In genomic region chr11:54028044-54028951, GRCm38 (mm10) we compare ENCODE assay signal across 8 mouse cellular contexts. TPM values are rescaled to one million over a fixed set of nuclear protein-coding genes. Genes with fewer than 3 reads are reported as not detected.
DNase-seq lines count a peak whose midpoint lies in the region; ATAC-seq lines count a peak whose summit lies in the region.

Slc22a4 (minus strand) TSS chr11:54028090.

- peak; percentile 84 for ATAC-seq in hindbrain, embryonic 13.5 days (ENCODE audit: low FRiP score)

- 2% methylated on average over 61 of the region's 61 CpGs for WGBS in hindbrain, embryonic 13.5 days

- peak; percentile 69 for DNase-seq in ZHBTc4 (ENCODE audit: low read depth, low spot score)
- DNase-seq in cerebellum, postnatal 36 days: peak; percentile 84 to 88
- peak; percentile 74 to 76 for DNase-seq in frontal cortex, postnatal 36 days (ENCODE audit: low spot score in 2 of 2)
- peak; percentile 38 for DNase-seq in left cerebral cortex, adult 11 months (ENCODE audit: low spot score)
- DNase-seq in lung, postnatal 36 days: peak; percentile 89
- DNase-seq in retina, adult 2 months (ENCODE audit: low read depth, low spot score): peak; percentile 6
- DNase-seq in urinary bladder, adult 18-20 months (ENCODE audit: low spot score in 2 of 2): peak; percentile 76 to 78

- H3K9ac ChIP-seq in hindbrain, embryonic 13.5 days: peak within 1 kb of the TSS; percentile 78

- no peaks in the 10 kb centered on the region for H3K9me3 ChIP-seq in hindbrain, embryonic 13.5 days

- peak within 1 kb of the TSS; percentile 96 for H3K4me2 ChIP-seq in hindbrain, embryonic 13.5 days

- H3K4me1 ChIP-seq in hindbrain, embryonic 13.5 days (replicated peaks): peaks cover 19% of the 10 kb centered on the region

- H3K27me3 ChIP-seq in hindbrain, embryonic 13.5 days: peaks cover 50% of the 10 kb centered on the region

- peak within 1 kb of the TSS; percentile 51 for H3K4me3 ChIP-seq in hindbrain, embryonic 13.5 days

- H3K36me3 ChIP-seq in hindbrain, embryonic 13.5 days: no peaks in the 10 kb centered on the region

- peak within 1 kb of the TSS; percentile 19 for H3K27ac ChIP-seq in hindbrain, embryonic 13.5 days

RNA-seq across cellular contexts. Expression of gene Slc22a4, which starts in this region (rescaled TPM):
- polyA plus RNA-seq in hindbrain, embryonic 13.5 days (2015; fragmentation: Nextera tagmentation; extraction: Ambion mirVana): 1.8 and 2.1 TPM in 2 replicates

Comparison
In these comparisons a context has a peak if more than half of its experiments do, and no peak if none do; other contexts are left out.
1. Peak in every context shown above with its lines: DNase-seq, ATAC-seq, H3K4me3 ChIP-seq and H3K27ac ChIP-seq.
2. DNase-seq: peak in every context shown above with its lines; median percentile 89 in lung, postnatal 36 days; 86 in cerebellum, postnatal 36 days; 77 in urinary bladder, adult 18-20 months; 75 in frontal cortex, postnatal 36 days; 69 in ZHBTc4; 38 in left cerebral cortex, adult 11 months; 6 in retina, adult 2 months.